Mouse (Mus musculus) hindbrain, postnatal 0 days (tissue): ENCODE measurements at regions not wholly inside any gene's neighbourhood (a gene's known extent, or its start where the extent isn't known, plus 50 kb on each side); places are given as distances from the start of the nearest gene placed in this dataset.
A peak's percentile ranks its signal among the peaks of the same experiment; 100 is the strongest.

ENCODE experiments used
- ATAC-seq: fragments of 200-750 bp; cut with Nextera tagmentation; 2 replicates; pipeline ENCODE4 v1.8.0; 2017; ENCODE audit warnings: mild to moderate bottlenecking, moderate TSS enrichment, moderate library complexity
- DNase-seq: peaks from one replicate; pipeline ENCODE4 v3.0.0-alpha.2; 2015; ENCODE audit warnings: low spot score
- H3K27ac ChIP-seq: fragments of 300-500 bp; sonication (generic); 2 replicates; pipeline ENCODE4 v1.5.1; 2014; ENCODE audit warnings: mild to moderate bottlenecking
- H3K27me3 ChIP-seq: fragments of 300-500 bp; sonication (generic); 2 replicates; pipeline ENCODE4 v1.6.1; 2014; ENCODE audit warnings: low read length, mixed read lengths; ENCODE audit not compliant: insufficient read depth
- H3K36me3 ChIP-seq: fragments of 300-500 bp; sonication (generic); 2 replicates; pipeline ENCODE4 v1.6.1; 2014; ENCODE audit warnings: low read length, mixed read lengths; ENCODE audit not compliant: insufficient read depth
- H3K4me1 ChIP-seq: fragments of 300-500 bp; sonication (generic); 2 replicates; pipeline ENCODE4 v1.6.1; 2014; ENCODE audit warnings: antibody characterized with exemption, low read length, mixed read lengths; ENCODE audit not compliant: insufficient read depth
- H3K4me2 ChIP-seq: fragments of 300-500 bp; sonication (generic); 2 replicates; pipeline ENCODE4 v1.6.1; 2014; ENCODE audit warnings: low read depth, mild to moderate bottlenecking, low read length, moderate library complexity, mixed read lengths
- H3K4me3 ChIP-seq: fragments of 300-500 bp; sonication (generic); 2 replicates; pipeline ENCODE4 v1.5.1; 2014; ENCODE audit warnings: low read length
- H3K9ac ChIP-seq: fragments of 300-500 bp; sonication (generic); replicated peaks from 2 replicates; pipeline ENCODE4 v1.6.1; 2014; ENCODE audit warnings: mild to moderate bottlenecking, low read length, moderate library complexity, mixed read lengths
- H3K9me3 ChIP-seq: fragments of 300-500 bp; sonication (generic); 2 replicates; pipeline ENCODE4 v1.6.1; 2016; ENCODE audit warnings: low read length, mixed read lengths
- CTCF ChIP-seq: IDR thresholded peaks from 2 replicates; pipeline ENCODE4 v1.5.1; 2016; ENCODE audit warnings: antibody characterized with exemption, control low read depth, low read depth
- WGBS: fragments of 180-500 bp; shearing (Covaris S2); extraction: QIAGEN DNeasy Blood & Tissue Kit; methylation state at CpG from one replicate; pipeline ENCODE4 v1.1.7; 2014; 5-methylcytosine and 5-hydroxymethylcytosine counted together

GRCm38 (mm10) chr10:126660024-126660423 lies 241.1 kb downstream of the Atp23 start:
- TF ChIP-seq CTCF = no peak
- ATAC-seq (no peak), DNase-seq (no peak)
- Histone ChIP-seq H3K4me1 (no peaks in the 10 kb centered on the region), H3K9me3 (no peaks in the 10 kb centered on the region), H3K36me3 (no peaks in the 10 kb centered on the region), H3K9ac (no peak overlapping the region), H3K4me2 (no peak overlapping the region), H3K4me3 (no peak overlapping the region), H3K27me3 (no peaks in the 10 kb centered on the region), H3K27ac (no peak overlapping the region)
- WGBS = 56% methylated on average over 9 of the region's 9 CpGs

GRCm38 (mm10) chr10:126652693-126653092 lies 248.5 kb downstream of the Atp23 start:
- ATAC-seq = no peak
- WGBS = 90% methylated on average over 3 of the region's 3 CpGs
- no peak overlapping the region for H3K4me2 ChIP-seq

GRCm38 (mm10) chr10:126646587-126646986 lies 254.6 kb downstream of the Atp23 start:
- no peaks in the 10 kb centered on the region for H3K36me3 ChIP-seq
- H3K4me1 ChIP-seq = peaks cover 3% of the 10 kb centered on the region; the same call in 1 of the 2 replicates
- no peak for TF ChIP-seq CTCF
- no peak overlapping the region for H3K4me2 ChIP-seq
- H3K9ac ChIP-seq = no peak overlapping the region
- ATAC-seq (no peak), DNase-seq (no peak)
- no peaks in the 10 kb centered on the region for H3K9me3 ChIP-seq
- no peak overlapping the region for H3K4me3 ChIP-seq
- WGBS = 53% methylated on average over 4 of the region's 4 CpGs
- H3K27me3 ChIP-seq = no peaks in the 10 kb centered on the region
- H3K27ac ChIP-seq = no peak overlapping the region

More at GRCm38 (mm10) chr10:126652693-126653092, 248.5 kb downstream of the Atp23 start:
- no peak for DNase-seq
- no peaks in the 10 kb centered on the region for H3K4me1 ChIP-seq
- H3K4me3 ChIP-seq = no peak overlapping the region
- no peaks in the 10 kb centered on the region for H3K27me3 ChIP-seq
- H3K9ac ChIP-seq = no peak overlapping the region
- no peaks in the 10 kb centered on the region for H3K9me3 ChIP-seq
- H3K27ac ChIP-seq = no peak overlapping the region
- no peak for TF ChIP-seq CTCF
- H3K36me3 ChIP-seq = no peaks in the 10 kb centered on the region

- H3K4me1 ChIP-seq = peaks cover 4% of the 10 kb centered on the region; the same call in 1 of the 2 replicates
- no peak overlapping the region for H3K4me3 ChIP-seq
- no peak for TF ChIP-seq CTCF
- ATAC-seq (peak; percentile 80), DNase-seq (peak; percentile 67)
- H3K9ac ChIP-seq = no peak overlapping the region
- 8% methylated on average over 9 of the region's 9 CpGs for WGBS
- no peaks in the 10 kb centered on the region for H3K27me3 ChIP-seq
- peak overlapping the region; percentile 32; the same call in 1 of the 2 replicates for H3K27ac ChIP-seq
- no peaks in the 10 kb centered on the region for H3K9me3 ChIP-seq
- H3K36me3 ChIP-seq = no peaks in the 10 kb centered on the region
- H3K4me2 ChIP-seq = peak overlapping the region; percentile 16; the same call in 1 of the 2 replicates
Observed at GRCm38 (mm10) chr10:126641792-126642289, 259.3 kb downstream of the Atp23 start.

- Histone ChIP-seq H3K4me3 (no peak overlapping the region), H3K36me3 (no peaks in the 10 kb centered on the region), H3K27ac (no peak overlapping the region), H3K4me1 (no peaks in the 10 kb centered on the region), H3K27me3 (no peaks in the 10 kb centered on the region), H3K4me2 (no peak overlapping the region), H3K9ac (no peak overlapping the region), H3K9me3 (no peaks in the 10 kb centered on the region)
- DNase-seq = no peak
- WGBS = 55% methylated on average over 13 of the region's 13 CpGs
- no peak for ATAC-seq
- no peak for TF ChIP-seq CTCF
Observed at GRCm38 (mm10) chr10:126634731-126635130, 266.4 kb downstream of the Atp23 start.

GRCm38 (mm10) chr10:126628057-126628456 lies 273.1 kb downstream of the Atp23 start:
- Histone ChIP-seq H3K9me3 (no peaks in the 10 kb centered on the region), H3K4me2 (no peak overlapping the region), H3K9ac (no peak overlapping the region), H3K4me3 (no peak overlapping the region), H3K27ac (no peak overlapping the region), H3K4me1 (no peaks in the 10 kb centered on the region), H3K36me3 (no peaks in the 10 kb centered on the region), H3K27me3 (no peaks in the 10 kb centered on the region)
- 58% methylated on average over 4 of the region's 4 CpGs for WGBS
- DNase-seq = peak; percentile 43
- ATAC-seq = no peak
- peak; percentile 62 for TF ChIP-seq CTCF

GRCm38 (mm10) chr10:126625466-126625865 lies 275.7 kb downstream of the Atp23 start:
- ATAC-seq (no peak), DNase-seq (no peak)
- WGBS = 59% methylated on average over 7 of the region's 7 CpGs
- Histone ChIP-seq H3K27me3 (no peaks in the 10 kb centered on the region), H3K4me3 (no peak overlapping the region), H3K9ac (no peak overlapping the region), H3K27ac (no peak overlapping the region), H3K9me3 (no peaks in the 10 kb centered on the region), H3K4me1 (no peaks in the 10 kb centered on the region), H3K4me2 (no peak overlapping the region), H3K36me3 (no peaks in the 10 kb centered on the region)
- TF ChIP-seq CTCF = no peak
